Mouse (Mus musculus): ENCODE measurements around the gene S100a16. TPM values are rescaled to one million over a fixed set of nuclear protein-coding genes. Genes with fewer than 3 reads are reported as not detected.

S100a16 gene
- polyA plus RNA-seq, 1 experiment from 2014 or later, result 37.2 TPM

DNA sequence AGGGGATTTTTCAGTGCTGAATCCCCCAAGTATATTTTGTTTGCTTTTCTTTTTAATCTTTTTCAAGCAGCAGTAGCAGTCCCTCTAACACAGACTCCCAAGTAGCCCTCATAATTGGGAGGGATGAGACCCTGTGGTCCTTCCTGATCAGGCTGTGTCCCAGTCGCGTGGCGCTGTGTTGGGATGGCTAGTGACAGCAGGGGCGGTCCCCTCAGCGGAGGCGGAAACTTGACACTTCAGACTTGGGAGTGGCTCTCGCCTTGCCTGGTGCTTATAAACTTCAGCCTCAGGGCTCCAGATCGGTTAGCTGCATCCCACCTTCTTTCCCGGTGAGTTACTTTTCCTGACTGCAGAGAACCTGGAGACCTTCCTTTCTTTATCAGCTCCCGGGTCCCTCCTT is 22.4 kb upstream of the S100a16 start:
- no peaks in the 10 kb centered on the region for H3K36me3 ChIP-seq (ENCODE audit: control insufficient read depth, insufficient read depth, low read length)
- peak overlapping the region; percentile 68 for H3K4me2 ChIP-seq
- H3K4me1 ChIP-seq (ENCODE audit: control insufficient read depth, insufficient read depth, low read length), result no peaks in the 10 kb centered on the region; the same call in 1 of the 2 replicates
- DNase-seq (ENCODE audit: low spot score, missing footprints) (no peak), ATAC-seq (ENCODE audit: low FRiP score) (peak; percentile 64)
- H3K27ac ChIP-seq (ENCODE audit: low read depth, low read length), result no peak overlapping the region
- WGBS, result under 1% methylated on average over 10 of the region's 10 CpGs
- peaks cover 9% of the 10 kb centered on the region for H3K27me3 ChIP-seq (ENCODE audit: control insufficient read depth, insufficient read depth, low read length)
- peak overlapping the region; percentile 23 for H3K4me3 ChIP-seq (ENCODE audit: low read depth, low read length)
- H3K9ac ChIP-seq (ENCODE audit: low read length), result 0 out of 2 replicates have a peak overlapping the region, but pooled peaks have one; percentile 24
- H3K9me3 ChIP-seq (ENCODE audit: control insufficient read depth, low read length), result no peaks in the 10 kb centered on the region

DNA sequence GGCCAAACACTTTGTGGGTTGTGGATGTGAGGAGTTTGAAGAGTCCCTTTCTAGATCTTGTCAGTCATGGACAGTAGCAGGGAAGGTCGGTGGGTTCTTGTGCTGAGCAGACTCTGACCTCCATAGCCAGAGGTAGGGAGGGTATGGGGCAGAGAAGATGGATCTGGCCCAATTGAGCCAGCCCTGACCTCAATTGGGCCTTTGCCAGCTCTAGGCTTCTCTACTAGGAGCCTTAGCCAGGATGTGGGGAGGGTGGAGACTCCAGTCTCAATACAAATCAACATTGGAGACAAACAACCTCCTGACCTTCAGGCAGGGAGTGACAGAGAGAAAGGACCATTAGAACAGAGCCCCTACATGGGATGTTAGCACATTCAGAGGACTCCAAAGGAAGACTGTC is 21.8 kb upstream of the S100a16 start:
- no peak overlapping the region for H3K9ac ChIP-seq (ENCODE audit: low read length)
- DNase-seq (ENCODE audit: low spot score, missing footprints) (no peak), ATAC-seq (ENCODE audit: low FRiP score) (peak; percentile 6; the same call in 1 of the 2 replicates)
- H3K27ac ChIP-seq (ENCODE audit: low read depth, low read length), result no peak overlapping the region
- peaks cover 9% of the 10 kb centered on the region for H3K27me3 ChIP-seq (ENCODE audit: control insufficient read depth, insufficient read depth, low read length)
- H3K4me1 ChIP-seq (ENCODE audit: control insufficient read depth, insufficient read depth, low read length), result no peaks in the 10 kb centered on the region; the same call in 1 of the 2 replicates
- no peaks in the 10 kb centered on the region for H3K36me3 ChIP-seq (ENCODE audit: control insufficient read depth, insufficient read depth, low read length)
- peak overlapping the region; percentile 68 for H3K4me2 ChIP-seq
- H3K4me3 ChIP-seq (ENCODE audit: low read depth, low read length), result no peak overlapping the region
- H3K9me3 ChIP-seq (ENCODE audit: control insufficient read depth, low read length), result no peaks in the 10 kb centered on the region
- 55% methylated on average over 1 of the region's 1 CpGs for WGBS

DNA sequence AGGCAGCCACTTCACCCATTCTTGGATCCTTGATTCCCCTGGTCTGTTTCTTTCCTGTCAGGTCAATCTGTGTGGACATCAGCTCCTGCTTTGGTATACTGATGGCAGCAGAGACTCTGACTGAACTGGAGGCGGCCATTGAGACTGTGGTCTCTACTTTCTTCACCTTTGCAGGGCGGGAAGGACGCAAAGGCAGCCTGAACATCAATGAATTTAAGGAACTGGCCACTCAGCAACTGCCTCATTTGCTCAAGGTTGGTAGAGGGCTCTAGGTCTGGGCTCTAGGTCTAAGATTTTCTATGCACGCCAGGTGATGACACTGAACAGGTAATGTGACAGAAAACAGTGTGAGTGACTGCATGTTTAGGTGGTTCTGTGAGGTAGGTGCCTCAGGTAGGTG is 21.3 kb upstream of the S100a16 start:
- 90% methylated on average over 4 of the region's 4 CpGs for WGBS
- Histone ChIP-seq H3K27me3 (ENCODE audit: control insufficient read depth, insufficient read depth, low read length) (peaks cover 9% of the 10 kb centered on the region), H3K27ac (ENCODE audit: low read depth, low read length) (no peak overlapping the region), H3K9me3 (ENCODE audit: control insufficient read depth, low read length) (no peaks in the 10 kb centered on the region), H3K9ac (ENCODE audit: low read length) (no peak overlapping the region), H3K4me2 (no peak overlapping the region), H3K4me3 (ENCODE audit: low read depth, low read length) (no peak overlapping the region), H3K36me3 (ENCODE audit: control insufficient read depth, insufficient read depth, low read length) (no peaks in the 10 kb centered on the region), H3K4me1 (ENCODE audit: control insufficient read depth, insufficient read depth, low read length) (no peaks in the 10 kb centered on the region; the same call in 1 of the 2 replicates)
- DNase-seq (ENCODE audit: low spot score, missing footprints) (no peak), ATAC-seq (ENCODE audit: low FRiP score) (no peak)

DNA sequence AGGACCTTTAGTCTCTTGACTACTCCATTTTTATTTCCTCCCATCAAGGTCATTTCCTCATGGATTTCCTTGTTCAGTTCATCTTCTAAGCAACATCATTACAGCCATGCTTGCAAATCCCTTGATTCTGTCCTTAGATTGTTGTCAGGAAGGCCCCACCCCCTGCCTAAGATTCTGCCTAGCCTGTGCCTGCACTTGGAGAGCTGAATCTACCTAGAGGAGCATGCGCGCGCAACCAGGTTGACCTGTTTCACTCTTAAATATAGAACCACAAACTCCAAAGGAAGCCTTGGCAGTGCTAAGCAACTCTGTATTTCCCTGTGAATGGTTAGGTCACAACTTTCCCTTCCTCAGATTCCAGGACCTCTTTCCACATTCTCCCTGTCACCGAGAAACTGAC is 19.3 kb upstream of the S100a16 start:
- DNase-seq (ENCODE audit: low spot score, missing footprints) (no peak), ATAC-seq (ENCODE audit: low FRiP score) (no peak)
- Histone ChIP-seq H3K9me3 (ENCODE audit: control insufficient read depth, low read length) (no peaks in the 10 kb centered on the region), H3K9ac (ENCODE audit: low read length) (no peak overlapping the region), H3K4me2 (no peak overlapping the region), H3K27me3 (ENCODE audit: control insufficient read depth, insufficient read depth, low read length) (peaks cover 9% of the 10 kb centered on the region), H3K27ac (ENCODE audit: low read depth, low read length) (no peak overlapping the region), H3K4me1 (ENCODE audit: control insufficient read depth, insufficient read depth, low read length) (no peaks in the 10 kb centered on the region; the same call in 1 of the 2 replicates), H3K4me3 (ENCODE audit: low read depth, low read length) (no peak overlapping the region), H3K36me3 (ENCODE audit: control insufficient read depth, insufficient read depth, low read length) (no peaks in the 10 kb centered on the region)
- 90% methylated on average over 4 of the region's 4 CpGs for WGBS

DNA sequence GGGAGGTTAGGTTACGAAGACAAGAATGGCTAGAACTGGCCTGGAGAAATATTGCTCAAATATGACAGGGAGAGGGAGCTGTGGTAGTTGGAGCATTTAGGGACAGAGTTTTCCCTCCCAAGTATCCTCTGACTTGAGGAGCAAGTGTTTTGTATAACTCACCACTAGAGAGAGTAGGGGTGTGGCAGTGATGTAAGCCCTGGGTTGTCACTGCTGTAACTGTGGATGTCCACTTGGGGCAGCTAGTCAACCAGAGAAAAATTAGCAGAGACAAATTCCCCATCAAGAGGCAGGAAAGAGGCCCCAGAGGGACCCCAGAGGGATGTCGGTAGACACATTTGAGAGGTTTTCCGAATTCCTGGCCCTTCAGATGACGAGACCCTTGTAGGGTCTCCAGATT is 11.6 kb upstream of the S100a16 start:
- 69% methylated on average over 4 of the region's 4 CpGs for WGBS
- Histone ChIP-seq H3K36me3 (ENCODE audit: control insufficient read depth, insufficient read depth, low read length) (no peaks in the 10 kb centered on the region), H3K4me1 (ENCODE audit: control insufficient read depth, insufficient read depth, low read length) (no peaks in the 10 kb centered on the region), H3K9me3 (ENCODE audit: control insufficient read depth, low read length) (no peaks in the 10 kb centered on the region), H3K27me3 (ENCODE audit: control insufficient read depth, insufficient read depth, low read length) (no peaks in the 10 kb centered on the region), H3K4me2 (no peak overlapping the region), H3K9ac (ENCODE audit: low read length) (no peak overlapping the region), H3K4me3 (ENCODE audit: low read depth, low read length) (no peak overlapping the region), H3K27ac (ENCODE audit: low read depth, low read length) (no peak overlapping the region)
- no peak for ATAC-seq (ENCODE audit: low FRiP score)
- DNase-seq (ENCODE audit: low spot score, missing footprints), result no peak

DNA sequence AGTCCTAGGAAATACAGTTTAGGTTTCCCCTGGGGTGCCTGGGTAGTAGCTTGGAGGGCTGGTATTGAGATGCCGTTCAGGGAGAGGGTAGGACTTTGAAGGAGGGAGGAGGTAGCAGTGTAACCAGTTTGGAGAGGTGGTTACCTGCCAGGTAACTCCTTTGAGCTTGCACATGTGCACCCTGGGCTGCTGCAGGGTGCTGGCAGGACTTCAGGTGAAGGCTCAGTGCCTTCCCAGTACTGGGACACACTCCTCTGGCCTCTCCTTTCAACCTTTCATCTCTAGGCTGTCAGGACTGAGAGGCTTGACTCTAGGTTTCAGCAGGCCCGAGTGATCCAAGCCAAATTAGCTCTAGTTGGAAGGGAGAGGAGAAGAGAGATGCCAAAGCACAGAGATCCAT is 11.0 kb upstream of the S100a16 start:
- Histone ChIP-seq H3K9me3 (ENCODE audit: control insufficient read depth, low read length) (no peaks in the 10 kb centered on the region), H3K36me3 (ENCODE audit: control insufficient read depth, insufficient read depth, low read length) (no peaks in the 10 kb centered on the region), H3K4me1 (ENCODE audit: control insufficient read depth, insufficient read depth, low read length) (no peaks in the 10 kb centered on the region), H3K4me3 (ENCODE audit: low read depth, low read length) (no peak overlapping the region), H3K27ac (ENCODE audit: low read depth, low read length) (no peak overlapping the region), H3K9ac (ENCODE audit: low read length) (no peak overlapping the region), H3K4me2 (no peak overlapping the region), H3K27me3 (ENCODE audit: control insufficient read depth, insufficient read depth, low read length) (no peaks in the 10 kb centered on the region)
- no peak for ATAC-seq (ENCODE audit: low FRiP score)
- DNase-seq (ENCODE audit: low spot score, missing footprints), result peak; percentile 59
- WGBS, result 87% methylated on average over 2 of the region's 2 CpGs

DNA sequence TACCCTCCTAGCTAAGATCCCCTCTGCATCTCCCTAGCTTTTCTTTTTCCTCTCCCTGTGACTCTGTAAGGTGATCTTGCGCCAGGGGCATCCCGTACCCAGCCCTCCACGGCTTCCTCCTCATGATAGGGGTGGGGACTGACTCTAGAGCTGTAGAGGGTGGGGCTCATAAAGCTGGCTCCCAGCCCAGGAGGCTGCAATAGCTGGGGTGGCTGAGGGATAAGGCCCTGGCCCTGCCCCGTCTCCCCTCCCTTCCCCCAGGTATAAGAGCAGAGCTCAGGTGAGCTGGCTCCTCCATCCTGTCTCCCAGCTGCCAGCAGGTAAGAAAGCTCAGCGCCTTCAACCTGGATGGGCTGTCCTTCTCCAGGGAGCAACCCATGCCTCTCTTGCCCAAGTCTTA is 10.5 kb upstream of the S100a16 start, which contains the start of gene S100a14:
S100a14 (plus strand) TSS at position 277 of the 400 bp plus-strand sequence.
- no peak within 1 kb of the TSS for H3K27ac ChIP-seq (ENCODE audit: low read depth, low read length)
- H3K4me1 ChIP-seq (ENCODE audit: control insufficient read depth, insufficient read depth, low read length), result no peaks in the 10 kb centered on the region
- H3K27me3 ChIP-seq (ENCODE audit: control insufficient read depth, insufficient read depth, low read length), result no peaks in the 10 kb centered on the region
- H3K4me3 ChIP-seq (ENCODE audit: low read depth, low read length), result no peak within 1 kb of the TSS
- no peaks in the 10 kb centered on the region for H3K36me3 ChIP-seq (ENCODE audit: control insufficient read depth, insufficient read depth, low read length)
- peak; percentile 38; the same call in 1 of the 2 replicates for ATAC-seq (ENCODE audit: low FRiP score)
- H3K9ac ChIP-seq (ENCODE audit: low read length), result no peak within 1 kb of the TSS
- H3K9me3 ChIP-seq (ENCODE audit: control insufficient read depth, low read length), result no peaks in the 10 kb centered on the region
- WGBS, result 78% methylated on average over 5 of the region's 5 CpGs
- peak; percentile 17 for DNase-seq (ENCODE audit: low spot score, missing footprints)
- H3K4me2 ChIP-seq, result no peak within 1 kb of the TSS

DNA sequence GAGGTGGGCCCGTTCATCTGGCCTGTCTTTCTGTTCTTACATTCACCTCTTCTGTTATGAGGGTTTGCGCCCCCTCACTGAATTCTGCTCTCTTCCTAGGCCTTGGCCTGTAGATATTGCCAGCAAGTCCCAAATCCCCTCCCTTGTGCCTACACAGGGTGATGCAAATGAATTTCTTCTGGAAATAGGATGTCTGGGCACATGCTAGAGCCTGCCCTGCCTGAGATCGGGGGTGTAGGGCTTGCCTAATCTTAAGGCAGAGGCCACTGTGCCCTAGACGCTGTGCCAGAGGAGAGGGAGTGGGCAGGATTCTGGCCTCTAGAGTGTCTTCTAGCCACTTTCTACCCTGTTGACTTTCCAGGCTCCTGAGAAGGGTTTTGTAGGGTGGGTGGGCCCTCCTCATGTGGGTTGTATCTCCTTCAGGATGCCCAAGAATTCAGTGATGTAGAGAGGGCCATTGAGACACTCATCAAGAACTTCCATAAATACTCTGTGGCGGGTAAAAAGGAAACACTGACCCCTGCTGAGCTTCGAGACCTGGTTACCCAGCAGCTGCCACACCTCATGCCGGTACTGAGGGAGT is 9.7 kb upstream of the S100a16 start:
- H3K27me3 ChIP-seq (ENCODE audit: control insufficient read depth, insufficient read depth, low read length), result no peaks in the 10 kb centered on the region
- DNase-seq (ENCODE audit: low spot score, missing footprints) (peak; percentile 41), ATAC-seq (ENCODE audit: low FRiP score) (no peak)
- no peaks in the 10 kb centered on the region for H3K4me1 ChIP-seq (ENCODE audit: control insufficient read depth, insufficient read depth, low read length)
- WGBS, result 86% methylated on average over 7 of the region's 7 CpGs
- H3K4me2 ChIP-seq, result no peak overlapping the region
- no peak overlapping the region for H3K9ac ChIP-seq (ENCODE audit: low read length)
- H3K36me3 ChIP-seq (ENCODE audit: control insufficient read depth, insufficient read depth, low read length), result no peaks in the 10 kb centered on the region
- H3K27ac ChIP-seq (ENCODE audit: low read depth, low read length), result no peak overlapping the region
- H3K4me3 ChIP-seq (ENCODE audit: low read depth, low read length), result no peak overlapping the region
- no peaks in the 10 kb centered on the region for H3K9me3 ChIP-seq (ENCODE audit: control insufficient read depth, low read length)

DNA sequence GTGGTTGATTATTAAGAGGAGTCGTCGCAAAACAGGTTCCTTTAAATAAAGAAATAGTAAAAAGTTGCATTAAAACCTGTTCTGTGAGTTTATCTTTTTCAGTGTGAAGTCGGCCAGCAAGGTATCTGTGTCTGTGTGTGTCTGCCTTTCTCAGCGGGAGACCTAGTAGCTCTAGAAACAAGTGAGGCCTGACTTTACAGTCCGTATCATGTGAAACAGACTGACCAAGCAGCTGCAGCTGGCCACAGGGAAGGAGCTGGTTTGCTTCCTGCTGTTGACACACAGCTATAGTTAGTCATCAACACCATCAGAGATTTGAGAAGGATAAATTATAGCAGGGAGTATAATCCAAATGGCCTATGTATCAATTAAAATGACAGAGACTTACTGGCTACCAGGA is 5.3 kb upstream of the S100a16 start:
- ATAC-seq (ENCODE audit: low FRiP score) (no peak), DNase-seq (ENCODE audit: low spot score, missing footprints) (no peak)
- Histone ChIP-seq H3K4me3 (ENCODE audit: low read depth, low read length) (no peak overlapping the region), H3K36me3 (ENCODE audit: control insufficient read depth, insufficient read depth, low read length) (no peaks in the 10 kb centered on the region), H3K4me1 (ENCODE audit: control insufficient read depth, insufficient read depth, low read length) (no peaks in the 10 kb centered on the region), H3K4me2 (no peak overlapping the region), H3K27ac (ENCODE audit: low read depth, low read length) (no peak overlapping the region), H3K9ac (ENCODE audit: low read length) (no peak overlapping the region), H3K9me3 (ENCODE audit: control insufficient read depth, low read length) (no peaks in the 10 kb centered on the region), H3K27me3 (ENCODE audit: control insufficient read depth, insufficient read depth, low read length) (no peaks in the 10 kb centered on the region)
- 82% methylated on average over 5 of the region's 5 CpGs for WGBS
